Mouse (Mus musculus): Measurements from ENCODE around the gene Dlg4.

GRCm38 (mm10) chr11:70043665-70044064, 26.9 kb downstream of the Dlg4 start:
- no peak for TF ChIP-seq CTCF (IDR thresholded peaks at IDR 0.05; ENCODE audit: low read depth)
- TF ChIP-seq EP300 (IDR thresholded peaks at IDR 0.05; ENCODE audit: low read depth) = no peak

All from liver, embryonic 14.5 days (tissue).